Mouse (Mus musculus): Measurements from ENCODE around the gene Maml2.

GRCm38 (mm10) chr9:13303099-13303771 lies 5.5 kb downstream of the Maml2 start:
- TF ChIP-seq ZNF384 (IDR thresholded peaks at IDR 0.05; ENCODE audit: low read depth, low read length) (no peak), MAFK (IDR thresholded peaks at IDR 0.05; ENCODE audit: insufficient read depth, low read depth, low read length) (no peak), CHD2 (IDR thresholded peaks at IDR 0.05; ENCODE audit: low read depth, low read length) (no peak), HCFC1 (IDR thresholded peaks at IDR 0.05; ENCODE audit: borderline replicate concordance, insufficient read depth, low read length) (no peak)
